Mouse (Mus musculus) limb, embryonic 14.5 days (tissue): ENCODE measurements at regions not wholly inside any gene's neighbourhood (a gene's known extent, or its start where the extent isn't known, plus 50 kb on each side); places are given as distances from the start of the nearest gene placed in this dataset.

Source experiments
- ATAC-seq: fragments of 200-750 bp; cut with Nextera tagmentation; 2 replicates; pipeline ENCODE4 v1.8.0; 2017; ENCODE audit warnings: low read depth, moderate number of reproducible peaks, moderate TSS enrichment; ENCODE audit not compliant: low FRiP score
- DNase-seq: peaks from one replicate; pipeline ENCODE4 v3.0.0-alpha.2; 2015; ENCODE audit warnings: low spot score
- H3K27ac ChIP-seq: fragments of 300-500 bp; sonication (generic); replicated peaks from 2 replicates; pipeline ENCODE4 v1.5.1; 2014; ENCODE audit warnings: low read depth, mild to moderate bottlenecking, low read length, moderate library complexity, mixed read lengths
- H3K27me3 ChIP-seq: fragments of 300-500 bp; sonication (generic); 2 replicates; pipeline ENCODE4 v1.6.1; 2014; ENCODE audit warnings: low read length, mixed read lengths; ENCODE audit not compliant: control insufficient read depth, insufficient read depth
- H3K36me3 ChIP-seq: fragments of 300-500 bp; sonication (generic); 2 replicates; pipeline ENCODE4 v1.6.1; 2014; ENCODE audit warnings: mild to moderate bottlenecking, low read length, moderate library complexity, mixed read lengths; ENCODE audit not compliant: control insufficient read depth, insufficient read depth
- H3K4me1 ChIP-seq: fragments of 300-500 bp; sonication (generic); 2 replicates; pipeline ENCODE4 v1.6.1; 2014; ENCODE audit warnings: antibody characterized with exemption, low read length, mixed read lengths; ENCODE audit not compliant: control insufficient read depth, insufficient read depth
- H3K4me2 ChIP-seq: fragments of 300-500 bp; sonication (generic); replicated peaks from 2 replicates; pipeline ENCODE4 v1.6.1; 2014; ENCODE audit warnings: low read depth, mild to moderate bottlenecking, low read length, moderate library complexity; ENCODE audit not compliant: severe bottlenecking
- H3K4me3 ChIP-seq: fragments of 300-500 bp; sonication (generic); replicated peaks from 2 replicates; pipeline ENCODE4 v1.5.1; 2014; ENCODE audit warnings: low read length
- H3K9ac ChIP-seq: fragments of 300-500 bp; sonication (generic); 2 replicates; pipeline ENCODE4 v1.6.1; 2014; ENCODE audit warnings: mild to moderate bottlenecking, low read depth, low read length, moderate library complexity; ENCODE audit not compliant: severe bottlenecking
- H3K9me3 ChIP-seq: fragments of 300-500 bp; sonication (generic); 2 replicates; pipeline ENCODE4 v1.6.1; 2016; ENCODE audit warnings: low read length; ENCODE audit not compliant: control insufficient read depth
- POLR2A ChIP-seq: fragments of 200-500 bp; IDR thresholded peaks from 2 replicates; pipeline ENCODE4 v1.8.0; 2012; ENCODE audit warnings: inconsistent platforms, mild to moderate bottlenecking, moderate library complexity, borderline replicate concordance; ENCODE audit not compliant: insufficient read depth, insufficient read length; ENCODE audit errors: extremely low read depth
- WGBS: fragments of 180-500 bp; shearing (Covaris S2); extraction: QIAGEN DNeasy Blood & Tissue Kit; methylation state at CpG from one replicate; pipeline ENCODE4 v1.1.7; 2014; 5-methylcytosine and 5-hydroxymethylcytosine counted together

DNA sequence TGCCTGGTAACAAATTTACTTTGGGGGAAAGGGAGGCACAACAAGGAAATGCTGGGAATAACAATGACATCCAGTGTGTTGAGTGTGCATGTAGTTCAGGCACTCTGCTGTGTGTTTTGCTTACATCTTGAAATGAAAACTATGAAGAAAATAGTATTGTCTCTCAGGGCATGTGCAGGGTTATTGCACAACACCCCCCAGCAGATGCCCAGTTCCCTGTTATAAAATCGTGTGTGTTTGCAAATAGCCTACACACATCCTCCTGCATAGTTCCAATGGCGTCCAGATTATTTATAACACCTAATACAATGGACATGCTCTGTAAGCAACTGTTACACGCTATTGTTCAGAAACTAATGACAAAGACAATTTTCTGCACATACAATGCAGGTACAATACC is 220.0 kb upstream of the Pgrmc2 start:
- Histone ChIP-seq H3K4me3 (no peak overlapping the region), H3K27me3 (no peaks in the 10 kb centered on the region), H3K9me3 (no peaks in the 10 kb centered on the region), H3K4me2 (no peak overlapping the region), H3K36me3 (no peaks in the 10 kb centered on the region), H3K27ac (no peak overlapping the region), H3K9ac (no peak overlapping the region), H3K4me1 (no peaks in the 10 kb centered on the region)
- WGBS = 74% methylated on average over 3 of the region's 3 CpGs
- DNase-seq (no peak), ATAC-seq (no peak)
- TF ChIP-seq POLR2A = no peak

DNA sequence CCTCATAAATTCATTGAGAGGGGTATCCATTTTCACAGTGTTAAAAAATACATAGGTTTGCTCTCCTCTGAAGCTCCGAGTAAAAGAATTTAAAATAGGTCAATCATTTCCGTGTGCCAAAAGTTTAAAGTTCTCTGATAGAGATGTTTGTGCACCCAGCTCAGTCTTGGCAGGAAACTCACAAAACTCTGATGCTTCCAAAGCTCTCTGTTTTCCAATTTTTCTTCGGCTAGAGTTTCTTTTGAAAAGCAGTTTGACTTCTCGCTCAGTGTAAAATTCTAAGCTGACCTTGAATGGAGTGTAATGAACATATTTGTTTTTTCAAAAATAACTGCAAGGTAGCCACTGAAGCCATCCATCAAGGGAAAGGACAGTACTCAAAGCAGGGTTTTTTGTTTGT is 215.9 kb upstream of the Pgrmc2 start:
- 74% methylated on average over 4 of the region's 4 CpGs for WGBS
- Histone ChIP-seq H3K4me2 (no peak overlapping the region), H3K9ac (no peak overlapping the region), H3K4me1 (no peaks in the 10 kb centered on the region; the same call in 1 of the 2 replicates), H3K27ac (no peak overlapping the region), H3K36me3 (no peaks in the 10 kb centered on the region), H3K4me3 (no peak overlapping the region), H3K9me3 (no peaks in the 10 kb centered on the region), H3K27me3 (no peaks in the 10 kb centered on the region)
- no peak for DNase-seq
- no peak for ATAC-seq
- no peak for TF ChIP-seq POLR2A

DNA sequence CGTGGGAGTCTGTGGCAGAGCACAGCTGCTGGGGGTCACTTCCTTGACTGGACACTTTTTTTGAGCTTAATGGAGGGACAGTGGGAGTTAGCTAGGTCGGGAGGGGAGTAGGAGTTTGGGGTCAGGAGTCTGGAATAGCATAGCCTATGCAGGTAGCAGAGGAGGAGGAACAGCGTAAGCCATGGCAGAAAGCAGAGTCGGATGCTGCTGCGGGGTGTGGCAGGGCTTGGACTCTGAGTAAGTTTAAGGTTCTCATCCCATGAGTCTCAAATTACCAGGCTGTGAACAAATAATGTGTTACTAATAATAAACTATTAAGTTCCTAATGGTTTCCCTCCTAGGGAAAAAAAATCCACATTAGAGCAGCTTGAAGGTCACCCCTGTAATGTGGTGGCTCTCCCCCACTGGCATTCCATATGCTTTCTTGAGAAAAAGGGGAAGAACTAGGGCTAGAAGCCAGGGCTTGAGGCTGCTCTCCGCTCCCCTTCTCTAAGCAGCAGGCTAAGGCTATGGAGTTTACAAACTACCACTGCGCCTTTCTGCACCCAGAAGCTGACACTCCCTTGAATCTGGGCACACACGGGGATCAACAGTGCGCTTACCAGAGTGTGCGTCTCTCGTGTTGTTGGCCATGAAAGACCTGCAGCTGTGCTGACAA is 213.4 kb upstream of the Pgrmc2 start:
- no peak for TF ChIP-seq POLR2A
- H3K9ac ChIP-seq = no peak overlapping the region
- DNase-seq (no peak), ATAC-seq (no peak)
- no peaks in the 10 kb centered on the region for H3K27me3 ChIP-seq
- H3K27ac ChIP-seq = no peak overlapping the region
- no peaks in the 10 kb centered on the region; the same call in 1 of the 2 replicates for H3K4me1 ChIP-seq
- H3K9me3 ChIP-seq = no peaks in the 10 kb centered on the region
- 60% methylated on average over 11 of the region's 11 CpGs for WGBS
- no peak overlapping the region for H3K4me2 ChIP-seq
- no peaks in the 10 kb centered on the region for H3K36me3 ChIP-seq
- no peak overlapping the region for H3K4me3 ChIP-seq

DNA sequence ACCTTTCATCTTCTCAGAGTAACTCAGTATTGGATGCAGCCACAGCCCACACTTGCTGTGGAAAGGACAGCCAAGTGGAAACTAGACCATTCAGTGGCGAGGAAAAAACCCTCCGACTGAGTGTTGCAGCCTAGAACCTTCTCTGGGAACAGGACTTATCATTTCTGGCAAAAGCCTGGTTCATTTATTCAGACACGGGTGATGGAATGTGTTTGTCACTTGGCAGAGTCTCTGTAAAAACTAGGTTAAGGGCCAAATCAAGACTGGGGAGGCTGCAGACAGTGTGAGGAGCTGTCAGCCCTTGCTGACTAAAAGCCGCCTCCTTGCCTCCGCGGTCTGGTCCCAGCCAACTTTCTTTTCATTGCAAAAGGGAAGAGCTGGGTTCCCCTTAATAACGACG is 212.3 kb upstream of the Pgrmc2 start:
- Histone ChIP-seq H3K4me3 (no peak overlapping the region), H3K4me1 (no peaks in the 10 kb centered on the region; the same call in 1 of the 2 replicates), H3K9ac (no peak overlapping the region), H3K27ac (no peak overlapping the region), H3K4me2 (no peak overlapping the region), H3K9me3 (no peaks in the 10 kb centered on the region), H3K36me3 (no peaks in the 10 kb centered on the region), H3K27me3 (no peaks in the 10 kb centered on the region)
- no peak for ATAC-seq
- peak; percentile 12 for DNase-seq
- TF ChIP-seq POLR2A = no peak
- WGBS = 61% methylated on average over 8 of the region's 8 CpGs

DNA sequence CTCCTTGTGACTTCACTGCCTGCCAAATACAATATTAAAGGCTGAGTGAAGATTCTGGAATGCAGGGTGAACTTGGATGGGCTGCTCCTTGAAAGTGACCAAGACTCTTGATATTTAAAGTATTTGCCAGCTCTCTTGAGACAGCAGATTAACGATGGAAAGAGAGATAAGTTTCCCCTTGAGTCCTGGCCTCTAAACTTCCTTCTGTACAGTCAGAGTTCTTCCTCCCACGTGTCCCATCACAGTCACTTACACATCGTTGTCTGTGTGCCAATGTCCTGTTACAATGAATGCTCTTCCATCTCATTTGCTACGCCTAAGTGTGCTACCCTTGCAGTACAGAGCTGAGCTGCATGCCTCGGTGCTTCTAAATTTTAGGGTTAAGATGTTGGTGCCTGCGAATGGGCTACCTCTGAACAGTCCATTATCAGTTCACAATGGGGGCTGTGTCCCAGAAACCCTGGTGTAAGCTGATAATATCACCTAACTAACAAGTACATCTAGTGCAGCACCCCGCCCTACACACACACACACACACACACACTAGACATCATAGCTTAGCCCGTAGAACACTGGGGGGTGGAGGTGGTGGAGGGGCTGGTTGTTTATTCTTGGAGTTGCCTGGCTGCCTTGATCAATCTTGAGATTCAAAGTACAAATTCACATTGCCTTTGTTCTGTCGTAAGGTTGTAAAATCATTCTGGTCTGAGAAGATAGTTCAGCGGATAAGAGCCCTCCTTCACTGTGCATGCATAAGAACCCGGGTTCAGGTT is 207.9 kb upstream of the Pgrmc2 start:
- no peak overlapping the region for H3K27ac ChIP-seq
- WGBS = 87% methylated on average over 11 of the region's 11 CpGs
- no peak for TF ChIP-seq POLR2A
- no peak for ATAC-seq
- H3K9ac ChIP-seq = no peak overlapping the region
- no peaks in the 10 kb centered on the region for H3K27me3 ChIP-seq
- no peak for DNase-seq
- H3K4me1 ChIP-seq = no peaks in the 10 kb centered on the region
- H3K4me3 ChIP-seq = no peak overlapping the region
- no peaks in the 10 kb centered on the region for H3K36me3 ChIP-seq
- H3K4me2 ChIP-seq = no peak overlapping the region
- H3K9me3 ChIP-seq = no peaks in the 10 kb centered on the region
